In the genomic region with DNA sequence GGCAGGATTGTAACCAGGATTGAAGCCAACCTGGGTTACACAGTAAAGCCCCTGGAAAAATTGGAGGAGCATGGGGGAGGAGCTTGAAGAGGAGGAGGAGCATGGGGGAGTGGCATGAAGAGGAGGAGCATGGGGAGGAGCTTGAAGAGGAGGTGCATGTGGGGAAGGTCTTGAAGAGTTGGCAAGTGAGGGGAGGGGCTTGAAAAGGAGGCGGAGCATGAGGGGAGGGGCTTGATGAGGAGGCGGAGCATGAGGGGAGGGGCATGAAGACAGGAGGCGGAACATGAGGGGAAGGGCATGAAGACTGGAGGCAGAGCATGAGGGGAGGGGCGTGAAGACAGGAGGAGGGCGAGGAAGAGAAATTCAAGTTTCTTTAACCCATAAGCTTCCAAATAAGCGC, we compare ENCODE assay signal across 21 mouse cellular contexts.
A peak's percentile ranks its signal among the peaks of the same experiment; 100 is the strongest.
DNase-seq lines count a peak whose midpoint lies in the region; ATAC-seq and TF ChIP-seq lines count a peak whose summit lies in the region.
"Had no signal": no experiment of that assay in that cellular context is flagged by ENCODE, and none has a peak within 500 bp of the region (broad histone marks: within the 10 kb centered on the region; RNA-seq: fewer than 3 reads in every experiment).

No protein-coding gene starts in this region.

- H3K4me2 ChIP-seq in intestine, postnatal 0 days (replicated peaks; ENCODE audit: low read depth): no peak overlapping the region
- H3K4me2 ChIP-seq in intestine, embryonic 15.5 days (replicated peaks): no peak overlapping the region
- H3K4me2 ChIP-seq: embryonic facial prominence, embryonic 13.5 days; forebrain, embryonic 12.5 days; heart, embryonic 12.5 days; hindbrain, embryonic 14.5 days had no signal

- no peaks in the 10 kb centered on the region for H3K36me3 ChIP-seq in intestine, postnatal 0 days (ENCODE audit: control insufficient read depth, insufficient read depth)
- no peaks in the 10 kb centered on the region for H3K36me3 ChIP-seq in intestine, embryonic 15.5 days
- no peaks in the 10 kb centered on the region for H3K36me3 ChIP-seq in ES-E14 (ENCODE audit: control insufficient read depth, insufficient read depth, low read length, poor library complexity, severe bottlenecking)
- H3K36me3 ChIP-seq: heart, embryonic 12.5 days had no signal

- no peak overlapping the region for H3K4me3 ChIP-seq in intestine, postnatal 0 days (ENCODE audit: low read depth, low read length)
- no peak overlapping the region for H3K4me3 ChIP-seq in intestine, embryonic 15.5 days (replicated peaks)
- 0 out of 4 replicates have a peak overlapping the region, but pooled peaks of 1 of the 2 experiments have one; percentile 6 for H3K4me3 ChIP-seq in ES-E14 (ENCODE audit: insufficient read depth in 1 of 2, low read depth in 1 of 2, low read length in 2 of 2, poor library complexity in 1 of 2, severe bottlenecking in 1 of 2)
- H3K4me3 ChIP-seq: embryonic facial prominence, embryonic 13.5 days; forebrain, embryonic 12.5 days; gastrocnemius, adult 2 months; heart, embryonic 12.5 days; hindbrain, embryonic 10.5 days had no signal

- ATAC-seq in intestine, postnatal 0 days: no peak
- no peak for ATAC-seq in intestine, embryonic 15.5 days
- ATAC-seq: forebrain, embryonic 16.5 days; intestine, embryonic 16.5 days had no signal

- in situ Hi-C loops in ES-E14 (cut with MboI; ENCODE audit: low sequenced_read_pairs in 2 of 2, unreplicated experiment in 2 of 2): no loop called here

- H3K4me1 ChIP-seq in intestine, postnatal 0 days (replicated peaks; ENCODE audit: control insufficient read depth, insufficient read depth, low read length): no peaks in the 10 kb centered on the region
- H3K4me1 ChIP-seq in intestine, embryonic 15.5 days (replicated peaks): no peaks in the 10 kb centered on the region; the same call in 1 of the 2 replicates
- H3K4me1 ChIP-seq in ES-E14 (ENCODE audit: control insufficient read depth in 2 of 2, insufficient read depth in 2 of 2, low read length in 2 of 2, poor library complexity in 1 of 2): peaks cover 0 to 2% of the 10 kb centered on the region in 2 experiments; a peak in 2 of 4 replicates
- H3K4me1 ChIP-seq: hindbrain, embryonic 10.5 days had no signal

- H3K9ac ChIP-seq in intestine, postnatal 0 days (ENCODE audit: low read depth, low read length): no peak overlapping the region
- H3K9ac ChIP-seq in intestine, embryonic 15.5 days: no peak overlapping the region
- H3K9ac ChIP-seq in ES-E14 (ENCODE audit: insufficient read depth, low read depth, low read length, poor library complexity, severe bottlenecking): no peak overlapping the region
- H3K9ac ChIP-seq: embryonic facial prominence, embryonic 13.5 days; forebrain, embryonic 12.5 days; heart, embryonic 12.5 days; hindbrain, embryonic 14.5 days had no signal

- no peak for TF ChIP-seq CTCF in intestine, postnatal 0 days (IDR thresholded peaks at IDR 0.05; ENCODE audit: low read depth)

- DNase-seq in ES-E14 (ENCODE audit: low read depth, low spot score): peak; percentile 89
- peak; percentile 95 for DNase-seq in ZHBTc4 (ENCODE audit: low read depth, low spot score)
- DNase-seq in testis, postnatal 10 days (ENCODE audit: low spot score): peak; percentile 56
- DNase-seq in ovary, postnatal 10 days (ENCODE audit: low spot score): no peak
- no peak for DNase-seq in adrenal gland, adult 2 months
- no peak for DNase-seq in kidney, adult 11 months
- DNase-seq: adrenal gland, postnatal 10 days; cerebellum, adult 11 months; cerebellum, adult 8-10 months; cerebellum, postnatal 14 days; gastrocnemius, adult 2 months; gastrocnemius, postnatal 25 days had no signal

- no peaks in the 10 kb centered on the region for H3K27me3 ChIP-seq in intestine, postnatal 0 days (replicated peaks; ENCODE audit: control insufficient read depth, insufficient read depth, low read length)
- no peaks in the 10 kb centered on the region for H3K27me3 ChIP-seq in intestine, embryonic 15.5 days (replicated peaks)
- H3K27me3 ChIP-seq: embryonic facial prominence, embryonic 13.5 days; forebrain, embryonic 12.5 days; heart, embryonic 12.5 days had no signal

- WGBS in intestine, postnatal 0 days: 87% methylated on average over 6 of the region's 6 CpGs
- WGBS in intestine, embryonic 15.5 days: 82% methylated on average over 6 of the region's 6 CpGs

- H3K27ac ChIP-seq in intestine, postnatal 0 days (ENCODE audit: low read depth, low read length): 0 out of 2 replicates have a peak overlapping the region, but pooled peaks have one; percentile 28
- no peak overlapping the region for H3K27ac ChIP-seq in intestine, embryonic 15.5 days
- no peak overlapping the region for H3K27ac ChIP-seq in ES-E14 (ENCODE audit: insufficient read depth, low read depth, low read length, poor library complexity, severe bottlenecking)
- H3K27ac ChIP-seq: embryonic facial prominence, embryonic 13.5 days; forebrain, embryonic 12.5 days; gastrocnemius, adult 2 months; hindbrain, embryonic 10.5 days; hindbrain, embryonic 14.5 days had no signal

- no peaks in the 10 kb centered on the region for H3K9me3 ChIP-seq in intestine, postnatal 0 days (ENCODE audit: control insufficient read depth)
- no peaks in the 10 kb centered on the region for H3K9me3 ChIP-seq in intestine, embryonic 15.5 days
- H3K9me3 ChIP-seq in ES-E14 (ENCODE audit: control insufficient read depth, insufficient read depth, low read depth, low read length): no peaks in the 10 kb centered on the region
- H3K9me3 ChIP-seq: embryonic facial prominence, embryonic 13.5 days; forebrain, embryonic 12.5 days had no signal

TF ChIP-seq in ES-E14, 5 proteins besides CTCF, POLR2A, EP300 and RAD21:
- TF ChIP-seq CHD2 (IDR thresholded peaks at IDR 0.05; ENCODE audit: low read depth, low read length): no peak
- no peak for TF ChIP-seq MAFK (IDR thresholded peaks at IDR 0.05; ENCODE audit: insufficient read depth, low read depth, low read length)
- no peak for TF ChIP-seq ZNF384 (IDR thresholded peaks at IDR 0.05; ENCODE audit: low read depth, low read length)
- TF ChIP-seq ZC3H11A (IDR thresholded peaks at IDR 0.05; ENCODE audit: borderline replicate concordance, low read depth, low read length): no peak
- no peak for TF ChIP-seq HCFC1 (IDR thresholded peaks at IDR 0.05; ENCODE audit: borderline replicate concordance, insufficient read depth, low read length)

Comparison
In these comparisons a context has a peak if more than half of its experiments do, and no peak if none do; other contexts are left out.
1. DNase-seq: peak in ES-E14 (single experiment), ZHBTc4 (single experiment) and testis, postnatal 10 days (single experiment); none in ovary, postnatal 10 days (single experiment), adrenal gland, adult 2 months (single experiment) and kidney, adult 11 months (single experiment).